Mouse (Mus musculus) thymus, postnatal 25 days (tissue): ENCODE results near the gene Rnf40.

ENCODE experiments used
- DNase-seq: peaks from one replicate; pipeline ENCODE4 v3.0.0; 2022

Rnf40 gene

GRCm38 (mm10) chr7:127652050-127652449 lies 63.5 kb downstream of the Rnf40 start:
- DNase-seq, result no peak

GRCm38 (mm10) chr7:127654318-127654717 lies 65.8 kb downstream of the Rnf40 start:
- no peak for DNase-seq
